Mouse (Mus musculus) olfactory bulb, adult 2 months (tissue): Measurements from ENCODE around the gene Nprl3.
"Not testable (repeated sequence)": the region's sequence is repeated elsewhere in the genome, so short reads cannot be mapped to it uniquely, and the experiment has no call there.

Source experiments
- CTCF ChIP-seq: fragments of 200-500 bp; IDR thresholded peaks from 2 replicates; pipeline ENCODE4 v1.5.1; 2012; ENCODE audit warnings: low read depth, mild to moderate bottlenecking, low read length, moderate library complexity; ENCODE audit not compliant: insufficient read depth
- POLR2A ChIP-seq: fragments of 200-500 bp; IDR thresholded peaks from 2 replicates; pipeline ENCODE4 v1.6.1; 2012; ENCODE audit warnings: mild to moderate bottlenecking, low read depth, low read length, moderate library complexity; ENCODE audit not compliant: insufficient read depth

DNA sequence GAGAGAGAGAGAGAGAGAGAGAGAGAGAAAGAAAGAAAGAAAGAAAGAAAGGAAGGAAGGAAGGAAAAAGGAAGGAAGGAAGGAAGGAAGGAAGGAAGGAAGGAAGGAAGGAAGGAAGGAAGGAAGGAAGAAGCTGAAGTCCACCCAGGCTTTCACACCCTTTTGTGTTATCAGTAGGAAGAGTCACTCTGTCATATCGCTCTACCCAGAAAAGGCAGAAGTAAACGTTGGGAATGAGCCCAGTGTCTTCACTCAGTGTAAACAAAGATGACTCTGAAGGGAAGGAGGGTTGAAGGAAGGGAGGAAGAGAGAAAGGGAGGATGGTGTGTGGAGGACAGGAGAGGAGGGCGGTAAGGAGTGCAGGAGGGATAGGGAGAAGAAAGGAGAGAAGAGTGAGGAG lies 26.0 kb upstream of the Nprl3 start:
- not testable (repeated sequence) for TF ChIP-seq CTCF, POLR2A
